Mouse (Mus musculus): ENCODE results near the gene Celf2. TPM values are rescaled to one million over a fixed set of nuclear protein-coding genes. Genes with fewer than 3 reads are reported as not detected.

The Celf2 gene
- polyA plus RNA-seq, 1 experiment from 2014 or later, result 59.8 TPM

- Histone ChIP-seq H3K27me3 (ENCODE audit: control insufficient read depth, insufficient read depth, low read length) (no peaks in the 10 kb centered on the region), H3K9me3 (ENCODE audit: control insufficient read depth, low read depth, low read length) (no peaks in the 10 kb centered on the region), H3K4me1 (ENCODE audit: control insufficient read depth, insufficient read depth, low read length) (peaks cover 10% of the 10 kb centered on the region; the same call in 1 of the 2 replicates), H3K4me2 (replicated peaks; ENCODE audit: low read depth, low read length) (no peak overlapping the region), H3K27ac (ENCODE audit: low read length) (no peak overlapping the region), H3K36me3 (ENCODE audit: control insufficient read depth, insufficient read depth, low read length) (no peaks in the 10 kb centered on the region), H3K9ac (replicated peaks; ENCODE audit: low read depth, low read length) (no peak overlapping the region), H3K4me3 (ENCODE audit: low read depth, low read length) (no peak overlapping the region)
- ATAC-seq (ENCODE audit: insufficient number of reproducible peaks, insufficient read depth, low FRiP score, low read depth), result no peak
- WGBS, result 78% methylated on average over 8 of the region's 8 CpGs
Measured at GRCm38 (mm10) chr2:6726071-6726470, 783.3 kb downstream of the Celf2 start.

GRCm38 (mm10) chr2:6723602-6724001 is 785.8 kb downstream of the Celf2 start:
- H3K9ac ChIP-seq (replicated peaks; ENCODE audit: low read depth, low read length), result no peak overlapping the region
- WGBS, result 80% methylated on average over 2 of the region's 2 CpGs
- H3K4me2 ChIP-seq (replicated peaks; ENCODE audit: low read depth, low read length), result no peak overlapping the region

GRCm38 (mm10) chr2:6721460-6722401 is 787.6 kb downstream of the Celf2 start:
- Histone ChIP-seq H3K9me3 (ENCODE audit: control insufficient read depth, low read depth, low read length) (no peaks in the 10 kb centered on the region), H3K4me2 (replicated peaks; ENCODE audit: low read depth, low read length) (peak overlapping the region; percentile 52), H3K27ac (ENCODE audit: low read length) (peak overlapping the region; percentile 12; the same call in 1 of the 2 replicates), H3K9ac (replicated peaks; ENCODE audit: low read depth, low read length) (0 out of 2 replicates have a peak overlapping the region, but pooled peaks have one; percentile 4), H3K4me3 (ENCODE audit: low read depth, low read length) (peak overlapping the region; percentile 27), H3K36me3 (ENCODE audit: control insufficient read depth, insufficient read depth, low read length) (no peaks in the 10 kb centered on the region), H3K27me3 (ENCODE audit: control insufficient read depth, insufficient read depth, low read length) (no peaks in the 10 kb centered on the region), H3K4me1 (ENCODE audit: control insufficient read depth, insufficient read depth, low read length) (peaks cover 12% of the 10 kb centered on the region; the same call in 1 of the 2 replicates)
- WGBS, result 16% methylated on average over 17 of the region's 17 CpGs
- ATAC-seq (ENCODE audit: insufficient number of reproducible peaks, insufficient read depth, low FRiP score, low read depth), result peak; percentile 75; the same call in 1 of the 2 replicates

More at GRCm38 (mm10) chr2:6723602-6724001, 785.8 kb downstream of the Celf2 start:
- Histone ChIP-seq H3K4me3 (ENCODE audit: low read depth, low read length) (no peak overlapping the region), H3K27ac (ENCODE audit: low read length) (no peak overlapping the region), H3K36me3 (ENCODE audit: control insufficient read depth, insufficient read depth, low read length) (no peaks in the 10 kb centered on the region), H3K27me3 (ENCODE audit: control insufficient read depth, insufficient read depth, low read length) (no peaks in the 10 kb centered on the region), H3K9me3 (ENCODE audit: control insufficient read depth, low read depth, low read length) (no peaks in the 10 kb centered on the region), H3K4me1 (ENCODE audit: control insufficient read depth, insufficient read depth, low read length) (peaks cover 12% of the 10 kb centered on the region; the same call in 1 of the 2 replicates)
- no peak for ATAC-seq (ENCODE audit: insufficient number of reproducible peaks, insufficient read depth, low FRiP score, low read depth)

- Histone ChIP-seq H3K9me3 (ENCODE audit: control insufficient read depth, low read depth, low read length) (no peaks in the 10 kb centered on the region), H3K36me3 (ENCODE audit: control insufficient read depth, insufficient read depth, low read length) (no peaks in the 10 kb centered on the region), H3K27me3 (ENCODE audit: control insufficient read depth, insufficient read depth, low read length) (no peaks in the 10 kb centered on the region), H3K27ac (ENCODE audit: low read length) (no peak overlapping the region), H3K4me3 (ENCODE audit: low read depth, low read length) (peak overlapping the region; percentile 27), H3K9ac (replicated peaks; ENCODE audit: low read depth, low read length) (0 out of 2 replicates have a peak overlapping the region, but pooled peaks have one; percentile 4), H3K4me1 (ENCODE audit: control insufficient read depth, insufficient read depth, low read length) (peaks cover 12% of the 10 kb centered on the region; the same call in 1 of the 2 replicates), H3K4me2 (replicated peaks; ENCODE audit: low read depth, low read length) (peak overlapping the region; percentile 52)
- peak; percentile 76; the same call in 1 of the 2 replicates for ATAC-seq (ENCODE audit: insufficient number of reproducible peaks, insufficient read depth, low FRiP score, low read depth)
- 23% methylated on average over 11 of the region's 11 CpGs for WGBS
Measured at GRCm38 (mm10) chr2:6720753-6721459, 788.5 kb downstream of the Celf2 start.

GRCm38 (mm10) chr2:6718864-6719263 is 790.5 kb downstream of the Celf2 start:
- no peak overlapping the region for H3K4me2 ChIP-seq (replicated peaks; ENCODE audit: low read depth, low read length)
- no peaks in the 10 kb centered on the region for H3K27me3 ChIP-seq (ENCODE audit: control insufficient read depth, insufficient read depth, low read length)
- H3K9me3 ChIP-seq (ENCODE audit: control insufficient read depth, low read depth, low read length), result no peaks in the 10 kb centered on the region
- H3K4me1 ChIP-seq (ENCODE audit: control insufficient read depth, insufficient read depth, low read length), result peaks cover 12% of the 10 kb centered on the region; the same call in 1 of the 2 replicates
- ATAC-seq (ENCODE audit: insufficient number of reproducible peaks, insufficient read depth, low FRiP score, low read depth), result no peak
- H3K27ac ChIP-seq (ENCODE audit: low read length), result no peak overlapping the region
- no peak overlapping the region for H3K4me3 ChIP-seq (ENCODE audit: low read depth, low read length)
- no peak overlapping the region for H3K9ac ChIP-seq (replicated peaks; ENCODE audit: low read depth, low read length)
- H3K36me3 ChIP-seq (ENCODE audit: control insufficient read depth, insufficient read depth, low read length), result no peaks in the 10 kb centered on the region

- Histone ChIP-seq H3K9me3 (ENCODE audit: control insufficient read depth, low read depth, low read length) (no peaks in the 10 kb centered on the region), H3K4me1 (ENCODE audit: control insufficient read depth, insufficient read depth, low read length) (peaks cover 12% of the 10 kb centered on the region; the same call in 1 of the 2 replicates), H3K27me3 (ENCODE audit: control insufficient read depth, insufficient read depth, low read length) (no peaks in the 10 kb centered on the region), H3K27ac (ENCODE audit: low read length) (no peak overlapping the region), H3K36me3 (ENCODE audit: control insufficient read depth, insufficient read depth, low read length) (no peaks in the 10 kb centered on the region), H3K9ac (replicated peaks; ENCODE audit: low read depth, low read length) (no peak overlapping the region), H3K4me3 (ENCODE audit: low read depth, low read length) (no peak overlapping the region), H3K4me2 (replicated peaks; ENCODE audit: low read depth, low read length) (no peak overlapping the region)
- WGBS, result 59% methylated on average over 3 of the region's 3 CpGs
- no peak for ATAC-seq (ENCODE audit: insufficient number of reproducible peaks, insufficient read depth, low FRiP score, low read depth)
Measured at GRCm38 (mm10) chr2:6717953-6718352, 791.4 kb downstream of the Celf2 start.

GRCm38 (mm10) chr2:6715562-6715961 is 793.8 kb downstream of the Celf2 start:
- 95% methylated on average over 3 of the region's 3 CpGs for WGBS
- ATAC-seq (ENCODE audit: insufficient number of reproducible peaks, insufficient read depth, low FRiP score, low read depth), result no peak
- Histone ChIP-seq H3K9ac (replicated peaks; ENCODE audit: low read depth, low read length) (no peak overlapping the region), H3K27ac (ENCODE audit: low read length) (no peak overlapping the region), H3K27me3 (ENCODE audit: control insufficient read depth, insufficient read depth, low read length) (no peaks in the 10 kb centered on the region), H3K4me3 (ENCODE audit: low read depth, low read length) (no peak overlapping the region), H3K9me3 (ENCODE audit: control insufficient read depth, low read depth, low read length) (no peaks in the 10 kb centered on the region), H3K4me1 (ENCODE audit: control insufficient read depth, insufficient read depth, low read length) (no peaks in the 10 kb centered on the region), H3K4me2 (replicated peaks; ENCODE audit: low read depth, low read length) (no peak overlapping the region), H3K36me3 (ENCODE audit: control insufficient read depth, insufficient read depth, low read length) (no peaks in the 10 kb centered on the region)

GRCm38 (mm10) chr2:6713529-6713928 is 795.8 kb downstream of the Celf2 start:
- 91% methylated on average over 6 of the region's 6 CpGs for WGBS
- H3K4me1 ChIP-seq (ENCODE audit: control insufficient read depth, insufficient read depth, low read length), result no peaks in the 10 kb centered on the region

More at GRCm38 (mm10) chr2:6713529-6713928, 795.8 kb downstream of the Celf2 start:
- no peak overlapping the region for H3K27ac ChIP-seq (ENCODE audit: low read length)
- H3K4me3 ChIP-seq (ENCODE audit: low read depth, low read length), result no peak overlapping the region
- no peak for ATAC-seq (ENCODE audit: insufficient number of reproducible peaks, insufficient read depth, low FRiP score, low read depth)
- no peak overlapping the region for H3K4me2 ChIP-seq (replicated peaks; ENCODE audit: low read depth, low read length)
- no peaks in the 10 kb centered on the region for H3K9me3 ChIP-seq (ENCODE audit: control insufficient read depth, low read depth, low read length)
- no peak overlapping the region for H3K9ac ChIP-seq (replicated peaks; ENCODE audit: low read depth, low read length)
- no peaks in the 10 kb centered on the region for H3K27me3 ChIP-seq (ENCODE audit: control insufficient read depth, insufficient read depth, low read length)
- H3K36me3 ChIP-seq (ENCODE audit: control insufficient read depth, insufficient read depth, low read length), result no peaks in the 10 kb centered on the region
